Mouse (Mus musculus) heart, postnatal 0 days (tissue): Measurements from ENCODE around the gene Gab1. TPM values are rescaled to one million over a fixed set of nuclear protein-coding genes. Genes with fewer than 3 reads are reported as not detected.
A peak's percentile ranks its signal among the peaks of the same experiment; 100 is the strongest.

Source experiments
- ATAC-seq: fragments of 200-750 bp; cut with Nextera tagmentation; 2 replicates; pipeline ENCODE4 v1.8.0; 2017; ENCODE audit warnings: low read depth, moderate number of reproducible peaks, moderate library complexity; ENCODE audit not compliant: insufficient read depth
- DNase-seq: peaks from one replicate; pipeline ENCODE4 v3.0.0-alpha.2; 2016; ENCODE audit warnings: low spot score
- H3K27ac ChIP-seq: fragments of 300-500 bp; sonication (generic); 2 replicates; pipeline ENCODE4 v1.5.1; 2014; ENCODE audit warnings: low read depth, mild to moderate bottlenecking
- H3K27me3 ChIP-seq: fragments of 300-500 bp; sonication (generic); 2 replicates; pipeline ENCODE4 v1.6.1; 2014; ENCODE audit warnings: low read length, mixed read lengths; ENCODE audit not compliant: control insufficient read depth, insufficient read depth
- H3K36me3 ChIP-seq: fragments of 300-500 bp; sonication (generic); replicated peaks from 2 replicates; pipeline ENCODE4 v1.6.1; 2014; ENCODE audit warnings: low read length, mixed read lengths; ENCODE audit not compliant: control insufficient read depth, insufficient read depth
- H3K4me1 ChIP-seq: fragments of 300-500 bp; sonication (generic); 2 replicates; pipeline ENCODE4 v1.6.1; 2014; ENCODE audit warnings: antibody characterized with exemption; ENCODE audit not compliant: control insufficient read depth, insufficient read depth
- H3K4me2 ChIP-seq: fragments of 300-500 bp; sonication (generic); 2 replicates; pipeline ENCODE4 v1.6.1; 2014; ENCODE audit warnings: low read depth, mild to moderate bottlenecking, low read length, moderate library complexity
- H3K4me3 ChIP-seq: fragments of 300-500 bp; sonication (generic); 2 replicates; pipeline ENCODE4 v1.5.1; 2014; ENCODE audit warnings: low read depth, low read length
- H3K9ac ChIP-seq: fragments of 300-500 bp; sonication (generic); replicated peaks from 2 replicates; pipeline ENCODE4 v1.6.1; 2014; ENCODE audit warnings: low read depth, low read length, mixed read lengths
- H3K9me3 ChIP-seq: fragments of 300-500 bp; sonication (generic); replicated peaks from 2 replicates; pipeline ENCODE4 v1.6.1; 2016; ENCODE audit warnings: low read length; ENCODE audit not compliant: control insufficient read depth
- CTCF ChIP-seq: IDR thresholded peaks from 2 replicates; pipeline ENCODE4 v1.5.1; 2016; ENCODE audit warnings: antibody characterized with exemption, control low read depth, low read depth
- EP300 ChIP-seq: IDR thresholded peaks from 2 replicates; pipeline ENCODE4 v1.6.1; 2016; ENCODE audit warnings: antibody characterized with exemption, low read depth
- WGBS: fragments of 180-500 bp; shearing (Covaris S2); extraction: QIAGEN DNeasy Blood & Tissue Kit; methylation state at CpG from one replicate; pipeline ENCODE4 v1.1.7; 2014; 5-methylcytosine and 5-hydroxymethylcytosine counted together
- polyA plus RNA-seq: library from polyadenylated mRNA; unstranded; fragments of >200 nt; fragmentation: Nextera tagmentation; extraction: Ambion mirVana; gene quantifications from 2 replicates; pipeline ENCODE4 v1.2.1, GENCODE M21; 2015
- total RNA-seq: library from RNA; depleted of rRNA; stranded (reverse); fragments of >200 nt; gene quantifications from 2 replicates; pipeline ENCODE4 v1.2.3, GENCODE M21; 2014; ENCODE audit warnings: low replicate concordance

Gab1 gene
- total and polyA plus RNA-seq, 2 experiments from 2014 or later: 18.8 to 54.0 TPM

GRCm38 (mm10) chr8:80902354-80902753 lies 22.0 kb upstream of the Gab1 start:
- no peak overlapping the region for H3K4me2 ChIP-seq
- TF ChIP-seq EP300 (no peak), CTCF (no peak)
- no peaks in the 10 kb centered on the region for H3K9me3 ChIP-seq
- no peak for ATAC-seq
- H3K4me3 ChIP-seq: no peak overlapping the region
- no peaks in the 10 kb centered on the region for H3K4me1 ChIP-seq
- H3K9ac ChIP-seq: no peak overlapping the region
- DNase-seq: no peak
- WGBS: 54% methylated on average over 9 of the region's 9 CpGs
- no peak overlapping the region for H3K27ac ChIP-seq
- H3K36me3 ChIP-seq: no peaks in the 10 kb centered on the region
- H3K27me3 ChIP-seq: no peaks in the 10 kb centered on the region

DNA sequence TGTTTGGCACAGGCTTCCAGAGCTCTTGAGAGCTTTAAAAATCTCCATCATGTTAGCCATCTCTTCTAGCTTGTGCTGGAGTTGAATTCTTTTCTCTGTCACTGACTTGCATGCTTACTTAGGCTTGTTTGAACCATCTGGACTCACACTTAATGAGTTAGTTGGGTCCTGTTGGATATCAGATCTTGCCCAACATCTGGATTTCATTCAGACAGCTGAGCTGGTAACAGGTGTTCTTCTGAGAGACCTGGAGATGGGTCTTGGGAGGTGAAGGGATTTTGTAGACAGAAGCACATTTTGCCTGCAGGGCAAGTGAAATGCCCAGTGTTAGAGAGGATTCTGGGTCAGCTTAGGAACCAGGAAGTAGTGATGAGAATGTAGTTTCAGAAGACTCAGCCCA lies 19.0 kb upstream of the Gab1 start:
- DNase-seq (no peak), ATAC-seq (no peak)
- TF ChIP-seq EP300: no peak
- TF ChIP-seq CTCF: no peak
- no peak overlapping the region for H3K4me3 ChIP-seq
- no peaks in the 10 kb centered on the region for H3K27me3 ChIP-seq
- no peaks in the 10 kb centered on the region for H3K9me3 ChIP-seq
- 0 out of 2 replicates have a peak, but pooled peaks cover 7% of the 10 kb centered on the region for H3K4me1 ChIP-seq
- H3K9ac ChIP-seq: no peak overlapping the region
- H3K27ac ChIP-seq: no peak overlapping the region
- H3K4me2 ChIP-seq: no peak overlapping the region
- no peaks in the 10 kb centered on the region for H3K36me3 ChIP-seq

GRCm38 (mm10) chr8:80896026-80896425 lies 15.7 kb upstream of the Gab1 start:
- Histone ChIP-seq H3K4me2 (no peak overlapping the region), H3K4me1 (0 out of 2 replicates have a peak, but pooled peaks cover 7% of the 10 kb centered on the region), H3K9me3 (no peaks in the 10 kb centered on the region), H3K27ac (peak overlapping the region; percentile 53; the same call in 1 of the 2 replicates), H3K27me3 (no peaks in the 10 kb centered on the region), H3K9ac (no peak overlapping the region), H3K4me3 (no peak overlapping the region), H3K36me3 (no peaks in the 10 kb centered on the region)
- 64% methylated on average over 5 of the region's 5 CpGs for WGBS
- DNase-seq (no peak), ATAC-seq (no peak)
- no peak for TF ChIP-seq EP300
- TF ChIP-seq CTCF: no peak

- H3K4me3 ChIP-seq: peak overlapping the region; percentile 19; the same call in 1 of the 2 replicates
- peak overlapping the region; percentile 49 for H3K4me2 ChIP-seq
- 0 out of 2 replicates have a peak, but pooled peaks cover 7% of the 10 kb centered on the region for H3K4me1 ChIP-seq
- H3K9ac ChIP-seq: no peak overlapping the region
- no peak for ATAC-seq
- no peak for DNase-seq
- no peak for TF ChIP-seq EP300
- peak; percentile 8; the same call in 1 of the 2 replicates for TF ChIP-seq CTCF
- no peaks in the 10 kb centered on the region for H3K9me3 ChIP-seq
- peak overlapping the region; percentile 53 for H3K27ac ChIP-seq
- no peaks in the 10 kb centered on the region for H3K27me3 ChIP-seq
- WGBS: 21% methylated on average over 6 of the region's 6 CpGs
- H3K36me3 ChIP-seq: no peaks in the 10 kb centered on the region
Observed at GRCm38 (mm10) chr8:80895397-80895796, 15.1 kb upstream of the Gab1 start.

- no peak overlapping the region for H3K27ac ChIP-seq
- H3K27me3 ChIP-seq: no peaks in the 10 kb centered on the region
- no peaks in the 10 kb centered on the region for H3K9me3 ChIP-seq
- no peak overlapping the region for H3K4me2 ChIP-seq
- no peaks in the 10 kb centered on the region for H3K36me3 ChIP-seq
- ATAC-seq: no peak
- TF ChIP-seq CTCF (no peak), EP300 (no peak)
- 0 out of 2 replicates have a peak, but pooled peaks cover 7% of the 10 kb centered on the region for H3K4me1 ChIP-seq
- no peak for DNase-seq
- no peak overlapping the region for H3K4me3 ChIP-seq
- WGBS: 74% methylated on average over 3 of the region's 3 CpGs
- no peak overlapping the region for H3K9ac ChIP-seq
Observed at GRCm38 (mm10) chr8:80894528-80894927, 14.2 kb upstream of the Gab1 start.

DNA sequence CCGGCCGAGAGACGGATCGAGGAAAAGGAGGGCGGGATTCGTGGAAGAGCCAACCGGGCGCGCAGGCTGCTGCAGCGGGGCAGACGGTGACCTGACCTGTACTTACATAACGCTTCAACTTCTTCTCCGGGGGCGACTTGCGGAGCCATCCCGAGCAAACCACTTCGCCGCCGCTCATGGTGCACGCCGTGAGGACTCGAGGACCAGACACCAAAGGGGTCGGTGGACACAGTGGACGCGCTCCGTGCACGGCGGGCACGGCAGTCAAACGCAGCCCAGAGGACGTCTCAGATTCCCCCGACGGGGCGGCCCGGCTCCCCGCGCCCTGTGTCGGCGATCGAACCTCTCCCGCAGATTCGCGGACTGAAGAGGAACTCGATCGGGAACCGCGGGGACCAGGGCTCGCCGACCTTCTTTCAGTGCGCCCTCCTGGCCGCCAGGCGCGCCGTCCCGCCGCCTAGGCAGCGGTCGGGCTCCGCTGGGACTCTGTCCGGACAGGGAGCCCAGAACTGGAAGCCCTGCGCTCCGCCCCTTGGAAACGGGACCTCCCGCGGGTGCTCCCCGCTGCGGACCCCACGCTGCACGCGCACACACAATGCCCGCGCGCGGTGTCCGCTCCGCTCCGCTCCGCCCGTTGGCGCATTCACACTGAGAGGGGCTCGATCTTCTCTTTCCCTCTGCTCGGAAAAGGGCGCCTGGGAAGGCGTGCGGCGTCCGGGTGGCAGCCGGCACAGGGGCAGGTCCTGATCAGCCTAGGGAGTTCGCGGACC lies 708 bp downstream of the Gab1 start:
- H3K27me3 ChIP-seq: no peaks in the 10 kb centered on the region
- peak overlapping the region; percentile 66 for H3K4me2 ChIP-seq
- H3K9me3 ChIP-seq: no peaks in the 10 kb centered on the region
- ATAC-seq (peak; percentile 74), DNase-seq (peak; percentile 75)
- under 1% methylated on average over 88 of the region's 90 CpGs for WGBS
- peak overlapping the region; percentile 97 for H3K4me3 ChIP-seq
- H3K9ac ChIP-seq: peak overlapping the region; percentile 92
- H3K4me1 ChIP-seq: peaks cover 13% of the 10 kb centered on the region
- peak overlapping the region; percentile 98 for H3K27ac ChIP-seq
- no peaks in the 10 kb centered on the region for H3K36me3 ChIP-seq
- peak; percentile 49 for TF ChIP-seq CTCF
- no peak for TF ChIP-seq EP300
